In the genomic region with DNA sequence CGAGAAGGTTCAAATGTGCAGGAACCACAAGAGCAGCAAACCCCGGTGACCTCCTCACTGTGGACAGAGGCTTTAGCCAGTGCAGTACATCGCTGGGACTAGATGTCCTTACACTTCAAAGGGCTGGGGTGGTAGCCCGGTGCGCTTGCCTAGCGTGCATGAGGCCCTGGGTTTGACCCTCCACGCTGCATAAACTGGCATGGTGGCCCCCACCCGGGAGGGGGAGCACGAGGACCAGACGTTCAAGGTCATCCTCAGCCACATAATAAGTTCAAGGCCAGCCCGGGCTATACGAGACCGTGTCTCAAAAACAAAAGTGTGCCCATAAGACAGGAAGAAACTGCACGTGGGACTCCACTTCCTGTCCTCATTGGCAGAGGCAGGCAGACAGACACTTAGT, we compare ENCODE assay signal across 17 mouse cellular contexts.
"Had no signal": no experiment of that assay in that cellular context is flagged by ENCODE, and none has a peak within 500 bp of the region (broad histone marks: within the 10 kb centered on the region; RNA-seq: fewer than 3 reads in every experiment).

No protein-coding gene starts in this region.

- H3K27ac ChIP-seq: lung, embryonic 15.5 days; macrophage; midbrain, embryonic 13.5 days; midbrain, embryonic 15.5 days; neural tube, embryonic 12.5 days; stomach, embryonic 15.5 days; stomach, postnatal 0 days had no signal

- H3K9me3 ChIP-seq: lung, embryonic 15.5 days; megakaryocyte, embryonic 14.5 days; midbrain, embryonic 15.5 days; stomach, embryonic 15.5 days had no signal

- H3K27me3 ChIP-seq: lung, embryonic 15.5 days; megakaryocyte, embryonic 14.5 days; midbrain, embryonic 13.5 days; midbrain, embryonic 15.5 days; neural tube, embryonic 12.5 days; stomach, embryonic 15.5 days had no signal

- H3K4me1 ChIP-seq: lung, embryonic 15.5 days; midbrain, embryonic 13.5 days; midbrain, embryonic 15.5 days; neural tube, embryonic 12.5 days; stomach, embryonic 15.5 days had no signal

- DNase-seq: lung, adult 2 months; lung, postnatal 14 days; lung, postnatal 36 days; right cerebral cortex, postnatal 14 days; thymus, adult 2 months; thymus, postnatal 25 days; thymus, postnatal 4 days had no signal

- ATAC-seq: lung, postnatal 0 days; midbrain, embryonic 13.5 days; midbrain, embryonic 15.5 days had no signal

- H3K4me2 ChIP-seq: lung, embryonic 15.5 days; midbrain, embryonic 11.5 days; midbrain, embryonic 13.5 days; midbrain, embryonic 15.5 days; neural tube, embryonic 12.5 days; stomach, embryonic 15.5 days had no signal

- H3K9ac ChIP-seq: lung, embryonic 15.5 days; midbrain, embryonic 13.5 days; midbrain, embryonic 15.5 days; neural tube, embryonic 12.5 days; stomach, embryonic 15.5 days had no signal

- H3K4me3 ChIP-seq: lung, embryonic 15.5 days; megakaryocyte, embryonic 14.5 days; midbrain, embryonic 13.5 days; midbrain, embryonic 15.5 days; neural tube, embryonic 12.5 days; stomach, embryonic 15.5 days had no signal
